Mouse (Mus musculus): ENCODE measurements at regions not wholly inside any gene's neighbourhood (a gene's known extent, or its start where the extent isn't known, plus 50 kb on each side); places are given as distances from the start of the nearest gene placed in this dataset.
"Not testable (repeated sequence)": the region's sequence is repeated elsewhere in the genome, so short reads cannot be mapped to it uniquely, and the experiment has no call there.

DNA sequence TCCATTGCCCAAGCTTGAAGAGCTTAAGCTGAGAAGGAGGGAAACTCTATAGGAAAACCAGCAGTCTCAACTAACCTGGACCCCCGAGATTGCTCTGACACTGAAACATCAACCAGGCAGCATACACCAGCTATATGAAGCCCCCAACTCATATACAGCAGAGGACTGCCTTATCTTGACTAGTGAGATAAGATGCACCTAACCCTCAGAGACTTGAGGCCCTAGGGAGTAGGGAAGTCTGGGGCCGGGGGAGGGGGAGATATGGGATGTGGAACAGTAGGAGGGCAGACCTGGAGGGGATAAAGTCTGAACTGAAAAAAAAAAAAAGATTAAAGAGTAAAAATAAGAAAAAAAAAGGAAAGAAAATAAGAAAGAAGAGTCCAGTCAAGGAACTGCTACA, 540.5 kb upstream of the Pkdcc start:
- no peak for DNase-seq (ENCODE audit: low spot score in 2 of 2)

DNA sequence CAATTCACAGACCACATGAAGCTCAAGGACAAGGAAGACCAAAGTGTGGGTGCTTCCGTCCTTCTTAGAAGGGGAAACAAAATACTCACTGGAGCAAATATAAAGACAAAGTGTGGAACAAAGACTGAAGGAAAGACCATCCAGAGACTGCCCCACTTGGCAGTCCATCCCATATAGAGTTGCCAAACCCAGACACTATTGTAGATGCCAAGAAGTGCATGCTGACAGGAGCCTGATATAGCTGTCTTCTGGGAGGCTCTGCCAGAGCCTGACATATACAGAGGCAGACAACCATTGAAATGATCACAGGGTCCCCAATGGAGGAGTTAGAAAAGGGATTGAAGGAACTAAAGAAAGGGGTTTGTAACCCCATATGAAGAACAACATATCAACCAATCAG, 548.5 kb upstream of the Pkdcc start:
- not testable (repeated sequence) for DNase-seq (ENCODE audit: low spot score in 2 of 2)

- no peak for DNase-seq (ENCODE audit: low spot score in 2 of 2)
These were observed 550.7 kb upstream of the Pkdcc start for GRCm38 (mm10) chr17:82664352-82664751.

GRCm38 (mm10) chr17:82636459-82637189, 578.5 kb upstream of the Pkdcc start:
- no peak for DNase-seq (ENCODE audit: low spot score in 2 of 2)

DNA sequence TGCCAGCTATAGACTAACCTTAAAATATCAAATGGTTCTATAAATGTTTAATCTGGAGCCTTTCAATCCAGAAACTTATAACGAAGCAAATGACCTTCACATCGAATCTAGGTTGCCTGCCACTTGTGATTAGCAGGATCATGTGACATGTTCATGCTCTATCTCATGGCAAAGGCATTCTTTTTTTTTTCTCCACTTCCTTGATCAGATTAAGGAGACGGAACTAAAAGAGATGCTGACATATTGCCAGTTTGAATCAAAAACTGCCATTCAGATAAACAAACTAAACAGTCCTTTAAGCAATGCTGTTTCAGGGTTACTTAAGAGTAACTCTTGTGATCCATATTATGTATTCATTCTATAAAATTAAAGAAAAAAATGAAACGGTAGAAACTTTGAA, 579.2 kb upstream of the Pkdcc start:
- no peak for DNase-seq (ENCODE audit: low spot score in 2 of 2)

DNA sequence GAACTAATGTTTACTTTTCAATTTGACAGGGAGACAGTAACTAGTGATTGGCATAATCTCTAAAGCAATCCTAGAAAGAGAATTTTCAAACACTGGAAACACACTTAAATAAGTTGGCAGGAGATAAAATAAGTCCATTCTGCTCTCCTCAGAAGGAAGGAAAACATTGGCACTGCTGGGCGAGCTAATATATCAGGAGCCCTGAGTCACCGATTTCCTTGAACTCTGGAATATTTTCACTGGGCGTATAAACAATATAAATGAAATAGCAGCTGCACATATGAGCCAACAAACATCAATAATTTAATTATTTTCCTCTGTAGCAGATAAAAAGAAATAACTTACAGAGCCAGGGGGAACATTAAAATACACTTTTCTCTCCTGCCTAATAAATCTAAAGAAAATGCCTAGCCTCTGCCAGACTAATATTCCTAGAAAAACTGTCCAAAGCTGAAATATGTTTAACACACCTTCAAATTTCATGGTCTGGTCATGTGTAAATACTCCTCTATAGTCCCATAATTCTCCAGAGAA, 608.4 kb upstream of the Pkdcc start:
- peak in 1 of 2 experiments; percentile 33 for DNase-seq (ENCODE audit: low spot score in 2 of 2)

- DNase-seq (ENCODE audit: low spot score in 2 of 2): no peak
These were observed 631.3 kb upstream of the Pkdcc start for GRCm38 (mm10) chr17:82583801-82584200.

GRCm38 (mm10) chr17:82533521-82533920, 681.6 kb upstream of the Pkdcc start:
- DNase-seq (ENCODE audit: low spot score in 2 of 2): no peak

GRCm38 (mm10) chr17:82518129-82518528, 697.0 kb upstream of the Pkdcc start:
- no peak for DNase-seq (ENCODE audit: low spot score in 2 of 2)

- no peak for DNase-seq (ENCODE audit: low spot score in 2 of 2)
These were observed 698.2 kb upstream of the Pkdcc start for GRCm38 (mm10) chr17:82516850-82517249.

GRCm38 (mm10) chr17:82513816-82514215, 701.3 kb upstream of the Pkdcc start:
- no peak for DNase-seq (ENCODE audit: low spot score in 2 of 2)

DNA sequence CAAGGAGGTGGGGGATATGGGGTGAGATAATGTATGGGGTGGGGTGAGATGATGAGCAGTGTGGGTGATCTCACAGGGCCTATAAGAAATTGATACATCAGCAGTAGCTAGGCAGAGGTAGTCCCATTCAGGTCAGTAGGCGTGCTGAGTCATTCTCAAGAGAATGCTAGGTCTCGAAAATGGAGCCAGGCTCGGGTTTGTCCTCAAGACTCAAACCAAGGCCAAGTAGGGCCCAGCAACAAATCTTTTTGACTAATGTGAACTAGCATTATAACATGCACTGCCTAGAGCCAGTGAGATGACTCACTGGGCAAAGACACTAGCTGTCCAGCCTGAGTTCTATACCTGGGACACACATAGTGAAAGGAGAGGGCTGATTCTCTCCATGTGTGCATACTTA, 710.8 kb upstream of the Pkdcc start:
- DNase-seq (ENCODE audit: low spot score in 2 of 2): no peak

DNA sequence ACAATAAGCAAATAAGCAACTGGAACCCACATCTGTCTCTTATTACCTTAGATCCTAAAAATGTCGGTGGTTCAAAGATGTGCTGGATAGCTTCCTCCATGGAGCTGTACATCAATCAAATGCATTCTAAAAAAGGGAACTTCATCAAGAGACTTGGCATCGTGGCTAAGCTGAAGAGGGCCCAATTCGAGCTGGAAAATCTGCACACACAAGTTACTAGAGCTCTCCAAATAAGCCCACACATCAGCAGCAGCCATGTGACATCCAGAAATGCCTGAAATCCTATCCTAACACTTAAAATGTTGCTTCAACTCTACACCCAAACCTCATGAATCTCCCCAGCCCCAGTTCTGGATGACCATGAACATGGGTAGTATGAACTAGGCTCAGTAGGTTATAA, 729.5 kb upstream of the Pkdcc start:
- DNase-seq (ENCODE audit: low spot score in 2 of 2): no peak

DNA sequence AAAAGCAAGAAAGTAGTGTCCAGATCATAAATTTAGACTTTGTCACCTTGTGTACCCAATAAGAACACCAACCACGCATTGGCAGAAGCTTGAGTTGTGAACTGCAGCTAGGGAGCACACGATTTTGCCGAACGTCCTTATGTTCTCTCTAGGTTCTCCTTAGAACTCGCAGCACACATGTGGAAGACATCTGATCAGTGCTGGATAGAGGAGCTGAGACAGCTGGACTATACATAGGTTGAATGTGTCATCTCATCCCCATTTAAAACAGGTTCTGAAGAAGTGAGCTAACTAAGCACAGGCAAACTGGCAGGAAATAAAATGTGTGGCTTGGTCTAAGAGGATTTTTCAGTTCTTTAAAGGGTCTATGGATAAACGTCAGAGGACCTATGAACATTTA, 730.5 kb upstream of the Pkdcc start:
- no peak for DNase-seq (ENCODE audit: low spot score in 2 of 2)

- peak in 1 of 2 experiments; percentile 13 for DNase-seq (ENCODE audit: low spot score in 2 of 2)
These were observed 719.8 kb upstream of the Slc8a1 start for GRCm38 (mm10) chr17:82457972-82458371.

DNA sequence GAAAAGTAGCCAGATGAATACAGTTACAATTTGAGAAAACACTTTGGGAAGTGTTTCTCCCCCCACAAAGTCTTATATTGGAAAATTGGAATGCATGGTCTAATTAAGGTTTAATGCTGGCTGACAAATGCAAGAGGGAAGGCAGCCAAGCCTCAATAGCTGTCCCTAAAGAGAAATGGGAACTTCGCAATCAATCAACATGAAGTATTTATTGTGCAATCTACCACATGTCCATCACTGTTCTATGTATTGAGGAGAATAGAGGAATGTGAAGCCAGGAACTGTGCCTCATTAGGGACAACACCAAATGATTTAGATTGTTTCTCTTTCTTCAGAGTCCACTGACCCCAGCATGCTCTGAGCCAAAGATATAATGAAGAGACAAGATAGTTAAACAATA, 715.7 kb upstream of the Slc8a1 start:
- DNase-seq (ENCODE audit: low spot score in 2 of 2): no peak

- DNase-seq (ENCODE audit: low spot score in 2 of 2): no peak
These were observed 700.9 kb upstream of the Slc8a1 start for GRCm38 (mm10) chr17:82439105-82439504.

DNA sequence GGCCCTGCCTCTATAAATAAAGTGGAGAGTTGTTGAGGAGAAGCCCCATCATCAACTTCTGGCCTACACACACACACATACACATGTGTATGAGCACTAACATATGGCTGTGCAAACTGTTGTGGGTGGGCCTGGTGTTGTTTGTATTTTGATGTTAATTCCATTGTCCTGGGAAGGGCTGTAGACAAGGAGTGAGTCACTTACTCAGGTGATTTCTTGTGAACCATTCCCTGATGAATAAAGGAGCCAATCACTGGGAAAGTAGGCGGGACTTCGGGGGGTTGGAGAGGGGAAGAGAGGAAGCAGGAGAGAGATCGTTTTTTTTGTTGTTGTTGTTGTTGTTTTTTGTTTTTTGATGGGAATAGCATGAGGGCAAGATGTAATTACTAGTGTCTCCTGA, 699.0 kb upstream of the Slc8a1 start:
- no peak for DNase-seq (ENCODE audit: low spot score in 2 of 2)

DNA sequence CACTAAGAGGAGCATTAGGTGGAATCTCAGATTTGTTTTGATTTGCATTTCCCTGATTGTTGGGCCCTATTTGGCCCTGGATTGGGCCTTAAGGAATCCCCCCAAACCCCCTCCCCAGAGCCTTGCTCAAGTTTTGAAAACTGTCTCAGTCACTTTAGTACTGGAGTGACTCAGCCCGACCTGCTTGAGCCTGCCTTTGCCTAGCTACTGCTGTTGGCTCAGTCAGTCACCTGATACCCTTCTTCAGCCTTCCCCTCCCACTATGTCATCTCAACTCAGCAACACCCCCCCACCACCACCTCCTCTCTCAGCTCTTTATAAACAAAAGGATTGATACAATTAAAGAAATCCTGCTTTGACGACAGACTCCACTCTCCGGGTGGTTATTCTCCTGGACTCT, 694.5 kb upstream of the Slc8a1 start:
- no peak for DNase-seq (ENCODE audit: low spot score in 2 of 2)

DNA sequence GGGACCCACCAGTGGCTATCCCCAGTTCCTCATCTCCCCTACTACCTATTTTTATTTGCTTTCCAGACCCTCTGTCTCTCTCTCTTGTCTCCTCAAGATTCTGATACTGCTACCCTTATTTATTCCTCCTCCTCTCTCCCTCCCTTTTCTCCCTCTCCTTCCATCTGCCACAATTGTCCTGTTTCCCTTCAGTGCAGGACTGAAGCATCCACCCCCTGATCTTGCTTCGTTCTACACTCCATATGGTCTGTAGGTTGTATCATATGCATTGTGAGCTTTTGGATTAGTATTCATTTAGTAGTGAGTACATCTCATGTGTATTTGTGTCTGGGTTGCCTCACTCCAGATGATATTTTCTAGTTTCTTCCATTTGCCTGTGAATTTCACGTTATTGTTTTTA, 670.1 kb upstream of the Slc8a1 start:
- DNase-seq (ENCODE audit: low spot score in 2 of 2): no peak

DNA sequence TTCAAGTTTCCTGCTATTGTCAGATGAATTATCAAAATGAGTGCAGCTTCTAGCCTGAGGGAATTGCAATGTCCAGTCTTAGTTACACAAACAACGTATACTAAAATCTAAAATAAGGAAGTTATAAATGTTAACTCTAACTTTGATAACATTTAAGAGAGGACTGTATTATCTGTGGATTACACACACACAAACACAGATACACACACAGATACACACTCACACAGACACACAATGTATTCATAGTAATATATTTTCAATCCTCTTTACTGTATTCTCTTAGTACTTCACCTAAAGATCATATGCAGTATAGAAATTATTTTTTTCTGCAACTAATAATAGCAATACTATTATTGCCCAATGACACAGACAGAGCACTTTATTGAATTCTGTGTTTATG, 661.2 kb upstream of the Slc8a1 start:
- DNase-seq (ENCODE audit: low spot score in 2 of 2): no peak

DNA sequence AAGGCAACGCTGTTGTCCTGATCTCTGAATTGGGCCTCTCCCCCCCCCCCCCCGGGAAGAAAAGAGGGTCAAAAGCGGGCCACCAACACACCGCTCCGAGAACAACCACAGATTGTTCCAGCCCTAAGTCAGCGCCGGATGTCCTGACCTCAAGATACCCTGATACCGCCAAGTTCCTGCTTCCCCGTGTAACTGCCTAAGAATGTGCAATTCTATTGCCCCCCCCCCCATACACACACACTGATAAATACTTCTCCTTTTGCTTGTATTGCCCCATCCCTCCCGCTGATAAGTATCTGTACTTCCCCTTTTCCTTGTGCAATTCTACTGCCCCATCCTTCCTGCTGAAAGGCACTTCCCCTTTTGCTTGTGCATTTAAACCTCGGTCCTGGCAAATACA, 641.2 kb upstream of the Slc8a1 start:
- DNase-seq (ENCODE audit: low spot score in 2 of 2): not testable (repeated sequence)

DNA sequence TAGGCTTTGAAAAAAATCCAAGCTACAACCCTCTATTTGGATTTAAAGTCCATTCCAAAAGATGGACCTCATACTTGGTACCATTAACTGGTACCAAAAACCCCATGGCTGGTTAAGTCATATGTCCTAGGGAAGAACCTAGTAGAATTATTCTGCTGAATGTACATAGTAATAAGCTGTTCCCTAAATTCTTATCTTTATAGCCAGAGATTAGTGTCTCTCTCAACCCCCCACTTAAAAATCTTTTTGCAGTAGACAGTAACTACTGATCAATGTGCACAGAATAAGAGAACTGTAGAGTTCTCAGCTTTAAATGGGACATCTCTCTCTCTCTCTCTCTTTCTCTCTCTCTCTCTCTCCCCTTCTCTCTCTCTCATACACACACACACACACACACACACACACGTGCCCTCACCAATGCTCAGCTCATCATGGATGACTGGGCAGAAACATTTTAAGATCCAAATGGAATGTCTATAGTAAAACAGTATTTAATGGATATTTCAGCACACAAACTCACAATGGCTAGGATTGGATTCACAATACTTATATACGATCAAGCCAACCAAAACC, 640.2 kb upstream of the Slc8a1 start:
- no peak for DNase-seq (ENCODE audit: low spot score in 2 of 2)

Data from gastrocnemius, postnatal 4 days (tissue).